Mouse (Mus musculus) gonadal fat pad, adult 2 months (tissue): ENCODE data around the gene Gpatch1. TPM values are rescaled to one million over a fixed set of nuclear protein-coding genes. Genes with fewer than 3 reads are reported as not detected.
"Not testable (repeated sequence)": the region's sequence is repeated elsewhere in the genome, so short reads cannot be mapped to it uniquely, and the experiment has no call there.

Experiments
- DNase-seq: peaks from one replicate; pipeline ENCODE4 v3.0.0-alpha.2; 2012; ENCODE audit warnings: low read depth
- polyA plus RNA-seq: library from polyadenylated mRNA; depleted of rRNA; stranded (reverse); fragments of >200 nt; gene quantifications from 2 replicates; pipeline ENCODE4 v1.2.3, GENCODE M21; 2012

Gene Gpatch1
- polyA plus RNA-seq, 1 experiment, result 4.1 TPM

- DNase-seq, result no peak
Measured at GRCm38 (mm10) chr7:35331590-35331989, 13.3 kb upstream of the Gpatch1 start.

DNA sequence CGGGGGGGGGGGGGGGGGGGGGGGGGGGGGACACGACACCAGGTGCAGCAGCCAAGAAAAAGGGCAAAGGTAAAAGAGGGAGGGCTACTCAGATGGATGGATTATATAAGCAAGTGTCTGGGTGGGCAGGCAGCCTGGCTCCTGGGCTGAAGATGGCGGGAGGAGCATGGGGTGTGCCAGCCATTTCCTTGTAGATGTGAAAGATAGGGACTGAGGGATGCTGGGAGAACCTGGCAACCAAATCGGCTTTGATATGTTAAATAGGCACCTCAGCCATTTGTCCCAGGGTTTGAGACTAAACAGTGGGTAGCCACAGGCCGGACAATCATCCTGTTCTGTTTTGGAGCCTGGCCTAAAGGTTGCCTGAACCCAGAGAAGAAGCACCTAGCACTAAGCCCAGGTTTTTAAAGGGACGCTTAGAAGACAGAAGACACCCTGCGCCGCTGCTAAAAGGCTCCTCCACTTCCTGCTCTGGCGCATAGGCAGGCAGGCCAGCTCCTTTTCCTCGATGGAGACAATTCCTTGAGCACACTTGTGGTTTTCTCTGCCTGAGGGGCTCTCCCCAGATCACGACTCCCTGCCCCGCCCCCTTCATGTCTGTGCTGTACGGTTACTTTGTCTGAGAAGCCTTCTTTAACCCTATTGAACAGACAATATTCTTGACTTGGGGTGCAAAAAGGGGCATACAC, 4.6 kb upstream of the Gpatch1 start:
- DNase-seq, result no peak

- DNase-seq, result no peak
Measured at GRCm38 (mm10) chr7:35322161-35322560, 3.9 kb upstream of the Gpatch1 start.

- no peak for DNase-seq
Measured at GRCm38 (mm10) chr7:35319755-35320154, 1.5 kb upstream of the Gpatch1 start.

DNA sequence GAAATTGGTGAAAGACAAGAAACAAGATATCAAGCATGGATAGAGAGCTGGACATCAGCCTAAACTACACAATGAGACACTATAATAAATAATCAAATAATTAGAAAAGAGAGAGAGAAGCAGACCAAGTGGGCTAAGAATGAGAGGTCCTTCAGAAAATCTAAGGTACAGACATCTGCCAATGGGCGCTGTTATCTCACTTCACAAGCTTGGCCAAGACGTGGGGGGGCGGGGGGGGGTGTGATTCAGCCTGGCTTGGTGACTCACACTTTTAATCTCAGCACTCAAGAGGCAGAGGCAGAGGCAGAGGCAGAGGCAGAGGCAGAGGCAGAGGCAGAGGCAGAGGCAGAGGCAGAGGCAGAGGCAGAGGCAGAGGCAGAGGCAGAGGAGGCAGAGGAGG, 981 bp upstream of the Gpatch1 start:
- not testable (repeated sequence) for DNase-seq

DNA sequence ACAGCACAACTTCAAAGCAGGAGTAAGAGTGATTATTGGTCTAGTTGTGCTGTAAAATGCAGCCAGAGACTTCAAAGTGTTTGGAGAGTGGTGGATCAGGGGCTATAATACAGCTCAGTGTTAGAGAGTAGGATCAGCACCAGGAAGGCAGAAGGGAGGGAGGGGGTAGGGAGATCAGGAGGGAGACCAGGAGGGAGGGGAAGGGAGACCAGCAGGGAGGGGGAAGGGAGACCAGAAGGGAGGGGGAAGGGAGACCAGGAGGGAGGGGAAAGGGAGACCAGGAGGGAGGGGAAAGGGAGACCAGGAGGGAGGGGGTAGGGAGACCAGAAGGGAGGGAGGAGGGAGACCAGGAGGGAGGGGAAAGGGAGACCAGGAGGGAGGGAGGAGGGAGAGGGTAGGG, 4.1 kb downstream of the Gpatch1 start:
- DNase-seq, result no peak

- no peak for DNase-seq
Measured at GRCm38 (mm10) chr7:35311214-35311613, 7.0 kb downstream of the Gpatch1 start.

DNA sequence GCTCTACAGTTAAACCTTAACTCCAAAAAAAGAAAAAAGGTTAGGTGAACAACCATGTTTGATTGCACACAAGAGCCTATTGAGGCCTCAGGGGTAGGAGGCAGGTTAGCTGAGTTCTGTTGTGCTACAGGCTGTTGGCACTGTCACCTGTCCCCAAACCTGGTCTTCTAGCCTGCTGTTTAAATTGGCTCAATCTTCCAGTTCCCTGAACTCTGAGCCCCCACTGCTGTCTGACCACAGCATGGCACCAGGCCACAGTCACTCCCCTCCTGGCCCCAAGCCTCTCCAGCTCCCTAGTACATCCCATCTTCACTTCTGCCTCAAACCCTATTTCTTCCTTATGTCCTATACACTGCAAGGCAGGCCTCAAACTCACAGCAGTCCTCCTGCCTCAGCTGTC, 17.4 kb downstream of the Gpatch1 start:
- no peak for DNase-seq

GRCm38 (mm10) chr7:35299656-35300055, 18.6 kb downstream of the Gpatch1 start:
- DNase-seq, result no peak

- DNase-seq, result no peak
Measured at GRCm38 (mm10) chr7:35297886-35298285, 20.4 kb downstream of the Gpatch1 start.

DNA sequence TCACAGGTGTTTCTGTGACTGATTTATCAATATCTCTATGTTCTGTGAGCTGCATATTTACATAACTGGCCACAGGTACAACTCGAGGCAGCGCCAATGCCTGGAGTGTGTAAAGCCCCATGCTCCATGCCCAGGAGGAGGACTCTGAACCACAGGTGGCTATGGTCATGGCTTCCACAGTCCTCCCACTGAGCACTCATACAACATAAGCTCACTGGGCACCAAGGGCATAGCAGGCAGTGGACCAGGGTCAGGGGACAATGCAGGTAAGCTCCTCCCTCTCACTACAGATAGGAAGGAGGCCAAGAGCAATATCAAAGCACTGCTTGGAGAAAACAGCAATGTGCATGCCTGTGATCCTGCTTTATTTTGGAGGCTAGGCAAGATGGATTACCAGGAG, 22.6 kb downstream of the Gpatch1 start:
- no peak for DNase-seq

GRCm38 (mm10) chr7:35293464-35293863, 24.8 kb downstream of the Gpatch1 start:
- no peak for DNase-seq

GRCm38 (mm10) chr7:35278933-35279332, 39.3 kb downstream of the Gpatch1 start:
- no peak for DNase-seq

DNA sequence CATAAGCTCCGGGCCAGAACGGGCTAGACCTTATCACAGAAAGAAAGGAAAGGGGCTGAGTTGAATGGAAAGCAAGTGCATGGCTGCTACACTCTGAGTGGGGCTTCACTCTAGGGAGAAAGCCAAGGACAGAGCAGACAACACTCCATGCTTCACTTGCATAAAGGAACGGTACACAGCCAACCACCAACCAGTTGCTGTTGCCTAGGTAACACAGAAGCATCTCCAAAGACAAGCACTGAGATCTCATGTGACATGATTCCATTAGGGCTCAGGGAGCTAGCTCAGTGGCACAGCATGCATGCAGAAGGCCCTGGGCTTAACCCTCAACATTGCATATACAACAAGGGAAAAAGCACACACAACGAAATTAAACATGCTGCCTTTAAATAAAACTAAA, 40.8 kb downstream of the Gpatch1 start:
- no peak for DNase-seq

DNA sequence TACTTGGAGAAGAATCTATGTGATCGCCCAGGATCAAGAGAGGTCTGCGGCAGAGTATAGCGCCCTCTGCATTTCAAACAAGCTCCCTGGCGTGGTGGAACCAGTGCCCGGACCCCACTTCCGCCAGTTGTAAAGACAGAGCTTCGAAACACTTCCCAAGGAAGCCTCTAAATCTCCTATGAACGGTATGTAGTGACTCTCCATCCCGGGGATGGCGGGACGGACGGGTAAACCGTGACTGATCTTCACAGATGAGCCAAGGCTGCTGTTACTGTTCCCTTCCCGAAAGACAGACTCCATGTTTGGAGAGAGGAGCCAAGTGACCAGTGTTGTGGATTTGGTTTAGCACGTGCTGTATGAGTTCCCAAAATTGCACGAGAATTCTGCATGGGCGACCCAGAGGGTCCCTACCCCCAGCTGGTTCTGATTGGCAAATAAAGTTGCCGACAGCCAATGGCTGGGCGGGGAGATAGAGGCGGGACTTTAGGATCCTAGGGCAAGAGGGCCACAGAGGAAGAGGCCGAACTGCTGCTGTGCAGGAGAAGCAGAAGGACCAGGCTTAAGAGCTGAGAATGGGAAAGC, 48.7 kb downstream of the Gpatch1 start:
- no peak for DNase-seq

DNA sequence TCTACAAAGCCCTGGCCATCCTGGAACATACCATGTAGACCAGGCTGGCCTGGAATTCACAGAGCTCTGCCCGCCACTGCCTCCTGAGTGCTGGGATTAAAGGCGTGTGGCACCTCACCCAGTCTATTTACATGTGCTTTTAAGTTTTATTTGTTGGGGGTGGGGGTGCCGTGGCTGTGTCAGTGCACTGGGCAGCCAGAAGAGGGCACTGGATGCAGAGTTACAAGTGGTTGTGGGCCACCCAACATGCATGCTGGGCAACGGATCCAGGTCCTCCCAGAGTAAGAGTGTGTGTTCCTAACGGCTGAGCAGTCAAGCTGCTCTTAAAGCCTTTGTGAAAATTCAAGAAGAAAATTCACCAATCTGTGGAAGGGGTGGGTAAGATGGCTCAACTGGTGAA, 50.4 kb downstream of the Gpatch1 start:
- no peak for DNase-seq

GRCm38 (mm10) chr7:35266666-35267065, 51.6 kb downstream of the Gpatch1 start:
- DNase-seq, result no peak

- DNase-seq, result no peak
Measured at GRCm38 (mm10) chr7:35264746-35265145, 53.5 kb downstream of the Gpatch1 start.

DNA sequence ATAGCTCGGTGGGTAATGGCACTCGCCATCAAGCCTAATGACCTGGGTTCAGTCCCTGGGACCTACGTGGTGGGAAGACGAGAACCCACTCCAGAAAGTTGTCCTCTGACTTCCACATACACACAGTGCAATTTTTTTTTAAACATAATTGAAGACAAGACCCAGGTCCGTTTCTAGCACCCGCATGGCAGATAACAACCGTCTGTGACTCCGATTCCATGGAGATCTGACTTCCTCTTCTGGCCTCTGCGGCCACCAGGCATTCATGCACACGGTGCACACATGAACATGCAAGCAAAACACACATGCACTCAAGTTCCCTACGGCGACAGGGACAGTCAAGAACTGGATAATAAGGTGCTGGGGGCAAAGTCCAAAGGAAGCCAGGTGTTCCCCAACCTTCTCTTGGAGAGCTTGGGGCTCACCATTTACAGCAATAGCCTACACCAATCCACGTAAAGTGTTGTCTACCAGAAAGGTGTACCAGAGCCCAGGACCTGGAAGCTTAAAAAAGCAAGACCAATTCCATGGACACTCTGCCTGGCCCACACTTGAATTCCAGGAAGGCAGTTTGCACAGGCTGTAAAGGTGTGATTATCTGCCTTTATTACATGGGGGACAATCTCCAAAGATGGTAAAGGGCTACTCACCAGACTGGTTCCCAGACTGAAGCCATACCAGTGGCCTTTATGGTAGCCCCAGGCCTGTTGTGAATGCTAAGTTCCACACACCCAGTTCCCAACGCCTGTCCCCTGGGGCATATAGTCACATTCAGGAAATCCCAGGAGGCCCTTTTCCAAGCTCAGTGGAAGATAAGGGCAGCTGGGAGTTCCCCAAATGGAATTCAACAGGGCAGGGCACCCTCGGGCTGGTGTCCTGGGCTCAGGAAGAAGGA, 54.4 kb downstream of the Gpatch1 start:
- DNase-seq, result no peak

GRCm38 (mm10) chr7:35259384-35259783, 58.9 kb downstream of the Gpatch1 start:
- DNase-seq, result no peak

DNA sequence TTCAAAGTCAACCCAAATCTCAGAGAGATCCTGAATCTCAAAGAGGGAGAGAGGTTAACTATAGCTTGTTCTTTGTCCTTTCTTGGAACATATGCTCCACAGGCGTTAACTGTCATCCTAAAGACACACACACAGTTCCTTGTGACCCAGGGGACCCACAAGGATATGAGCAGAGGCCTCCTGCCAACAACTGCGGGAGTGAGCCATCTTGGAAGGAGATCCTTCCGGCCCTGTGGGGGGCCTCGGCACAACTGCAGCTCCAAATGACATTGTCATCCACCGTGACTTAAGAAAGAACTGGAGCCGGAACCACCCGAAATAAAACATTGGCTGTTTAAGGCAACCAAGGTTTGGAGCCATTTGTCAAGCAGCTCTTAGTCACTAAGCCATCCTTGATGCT, 59.9 kb downstream of the Gpatch1 start:
- no peak for DNase-seq

DNA sequence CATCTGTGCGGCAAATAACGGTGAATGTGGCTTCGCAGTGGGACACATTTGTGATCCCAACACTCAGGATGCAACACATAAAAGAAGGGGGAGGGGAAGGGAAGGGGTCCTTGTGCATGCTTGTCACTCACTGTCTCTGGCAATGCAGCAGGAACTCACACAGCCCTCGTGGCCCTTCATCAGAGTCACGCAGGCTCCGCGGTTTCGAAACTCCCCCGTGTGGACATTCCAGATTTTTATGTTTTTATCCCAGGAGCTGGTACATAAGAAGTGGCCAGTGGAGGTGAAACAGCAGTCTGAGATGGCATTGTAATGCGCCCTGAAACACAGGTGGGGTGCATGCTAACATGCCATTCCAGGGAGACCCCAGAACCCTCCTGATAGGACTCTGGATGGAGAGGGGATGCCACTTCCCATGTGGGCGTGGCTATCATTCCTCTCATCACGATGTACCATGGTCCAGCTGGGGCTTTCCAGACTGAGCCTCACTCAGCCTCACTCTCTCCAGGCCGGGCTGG, 66.1 kb downstream of the Gpatch1 start:
- no peak for DNase-seq

- DNase-seq, result not testable (repeated sequence)
Measured at GRCm38 (mm10) chr7:35237935-35238334, 80.3 kb downstream of the Gpatch1 start.
